Mouse (Mus musculus): ENCODE results near the gene Nlgn1. TPM values are rescaled to one million over a fixed set of nuclear protein-coding genes. Genes with fewer than 3 reads are reported as not detected.

The Nlgn1 gene
- total RNA-seq, 2 experiments from 2014 or later, result not detected

DNA sequence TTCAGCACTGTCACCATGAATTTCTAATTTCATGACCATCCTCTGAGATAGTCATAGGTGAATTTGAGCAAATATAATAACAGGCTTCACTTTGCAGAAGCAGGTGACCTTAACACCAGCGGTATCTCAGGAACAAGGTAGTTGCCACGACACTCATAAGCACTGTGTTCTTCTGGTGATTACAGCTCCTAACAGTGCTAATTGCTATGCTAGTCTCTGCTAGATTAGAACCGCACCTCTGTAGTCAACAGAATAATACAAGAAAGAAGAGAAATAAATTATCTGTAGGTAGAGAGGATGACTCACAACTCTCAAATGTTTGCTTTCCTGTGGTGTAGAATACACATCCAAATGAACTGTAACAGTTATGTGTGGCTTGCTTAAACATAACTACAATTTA, 129.6 kb downstream of the Nlgn1 start:
- ATAC-seq (replicated peaks; ENCODE audit: poor library complexity), result no peak

DNA sequence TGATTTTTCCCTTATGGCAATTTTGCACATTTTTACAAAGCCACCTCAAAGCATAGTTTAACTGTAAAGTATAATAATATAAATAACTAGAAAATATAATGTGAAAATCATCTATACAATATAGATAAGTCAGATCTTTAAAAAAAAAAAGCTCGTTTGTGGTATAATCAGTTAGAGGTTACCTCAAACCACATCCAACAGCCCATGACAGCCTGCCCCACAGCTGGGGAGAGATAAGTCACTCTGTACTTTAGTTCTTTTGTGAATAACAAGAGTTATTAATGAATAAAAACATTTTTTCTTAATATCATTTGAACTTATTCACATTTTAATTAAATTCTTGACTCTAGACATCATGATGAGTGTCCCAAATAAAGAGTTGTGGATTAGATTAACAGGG, 130.8 kb downstream of the Nlgn1 start:
- ATAC-seq (replicated peaks; ENCODE audit: poor library complexity), result no peak

DNA sequence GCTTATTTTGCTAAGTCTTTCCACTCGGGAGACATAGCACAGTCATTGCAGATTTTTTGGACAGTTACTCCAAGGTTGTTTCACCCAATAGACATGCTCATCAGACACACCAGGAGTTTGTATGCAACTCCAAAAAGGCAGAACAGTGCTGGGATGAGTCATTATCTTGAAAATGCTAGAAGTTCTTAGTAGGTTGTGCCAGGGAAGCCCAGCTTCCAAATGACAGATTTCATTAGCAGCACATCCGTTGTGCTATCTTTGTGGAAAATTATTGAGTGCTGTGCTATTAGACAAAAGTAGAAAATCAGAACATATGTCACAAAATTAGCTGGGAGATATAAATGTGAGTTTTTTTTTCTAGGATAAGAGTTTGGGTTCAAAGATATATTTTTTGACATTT, 137.3 kb downstream of the Nlgn1 start:
- no peak for ATAC-seq (replicated peaks; ENCODE audit: poor library complexity)

DNA sequence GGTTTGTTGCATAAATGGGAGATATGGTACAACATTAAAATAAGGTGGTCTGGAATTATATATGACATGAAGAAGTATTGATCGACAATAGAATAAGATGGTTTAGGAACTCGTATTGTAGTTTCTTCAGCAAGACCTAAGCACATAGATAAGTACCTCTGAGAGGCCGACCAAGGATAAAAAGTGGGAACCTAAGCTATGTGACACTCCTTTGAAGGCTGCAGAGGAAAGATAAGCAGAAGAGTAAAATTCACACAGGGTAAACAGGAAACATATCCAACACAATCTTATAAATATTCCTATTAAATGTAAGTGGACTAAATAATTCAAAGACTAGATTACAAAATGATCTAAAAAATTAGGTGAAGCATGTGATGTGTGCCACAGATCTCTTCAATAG, 151.2 kb downstream of the Nlgn1 start:
- ATAC-seq (replicated peaks; ENCODE audit: poor library complexity), result no peak

DNA sequence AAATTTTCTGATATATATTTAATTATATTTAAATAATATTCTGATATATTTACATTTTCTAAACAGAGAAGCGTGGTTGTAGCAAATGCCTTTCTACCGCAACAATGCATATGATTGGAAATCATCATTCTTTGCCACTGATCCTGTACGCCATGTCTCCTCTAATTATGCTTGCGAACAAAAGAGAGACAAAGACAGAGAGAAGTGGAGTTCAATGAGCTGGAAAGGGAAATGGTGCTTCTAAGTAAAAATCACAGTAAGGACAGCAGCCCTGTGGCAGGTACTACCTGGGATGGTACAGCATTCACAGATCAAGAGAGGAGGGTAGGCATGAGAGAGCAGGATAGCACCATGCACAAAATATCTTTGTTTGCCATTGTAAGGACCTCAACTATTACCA, 156.9 kb downstream of the Nlgn1 start:
- ATAC-seq (replicated peaks; ENCODE audit: poor library complexity), result no peak

DNA sequence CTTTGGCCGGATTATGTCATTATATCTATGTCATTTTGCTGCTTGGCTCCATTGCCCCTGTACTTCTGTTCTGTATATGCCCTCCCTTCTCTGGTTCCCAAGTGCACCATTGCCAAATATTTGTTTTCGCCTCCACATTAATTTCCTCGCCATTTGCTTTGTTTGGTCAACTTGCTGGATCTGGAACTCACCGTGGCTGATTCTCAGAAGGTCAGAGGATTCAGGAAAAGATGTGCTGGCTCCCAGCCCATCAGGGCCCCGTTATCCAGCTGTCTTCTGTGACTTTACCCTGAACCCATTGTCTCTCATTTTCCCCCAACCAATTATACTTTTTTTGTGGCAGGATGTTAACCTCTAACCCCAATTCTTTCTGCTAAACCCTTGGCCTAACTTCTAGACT, 158.0 kb downstream of the Nlgn1 start:
- no peak for ATAC-seq (replicated peaks; ENCODE audit: poor library complexity)

DNA sequence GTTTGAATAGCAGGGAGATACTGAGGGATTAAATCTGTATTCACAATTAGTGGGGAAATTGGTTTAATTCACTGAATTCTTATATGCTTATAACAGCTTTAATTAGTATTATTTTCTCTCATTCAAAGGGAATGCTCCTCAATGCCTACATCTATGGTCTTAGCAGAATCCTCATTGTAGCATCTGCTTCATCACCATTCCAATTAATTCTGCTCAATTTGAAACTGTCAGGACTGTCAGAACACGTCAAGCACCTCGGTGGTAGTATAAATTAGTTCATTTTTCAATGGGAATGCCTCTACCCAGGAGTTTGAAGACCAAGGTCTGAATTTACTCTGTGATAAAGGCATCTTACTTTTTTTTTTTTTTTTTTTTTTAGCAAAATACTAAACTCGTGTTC, 158.6 kb downstream of the Nlgn1 start:
- ATAC-seq (replicated peaks; ENCODE audit: poor library complexity), result no peak

DNA sequence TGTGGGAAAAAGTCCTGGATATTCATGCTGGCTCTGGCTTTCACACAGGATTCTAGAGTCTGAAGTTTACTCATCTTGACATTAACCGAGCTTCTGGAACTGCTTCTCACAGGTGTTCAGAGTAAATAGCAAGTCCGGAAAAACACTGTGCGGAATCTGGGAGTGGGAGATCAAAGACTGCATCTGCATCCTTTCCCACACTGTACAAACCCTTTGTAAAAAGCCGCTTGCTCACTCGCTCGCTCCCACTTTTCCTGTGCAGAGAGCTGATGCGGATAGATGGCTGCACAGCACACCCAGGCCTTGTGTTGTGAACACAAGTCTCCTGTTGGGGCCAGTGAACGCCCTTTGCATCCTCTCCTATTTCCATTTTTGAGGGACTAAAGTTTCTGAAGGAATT, 165.5 kb downstream of the Nlgn1 start:
- no peak for ATAC-seq (replicated peaks; ENCODE audit: poor library complexity)

DNA sequence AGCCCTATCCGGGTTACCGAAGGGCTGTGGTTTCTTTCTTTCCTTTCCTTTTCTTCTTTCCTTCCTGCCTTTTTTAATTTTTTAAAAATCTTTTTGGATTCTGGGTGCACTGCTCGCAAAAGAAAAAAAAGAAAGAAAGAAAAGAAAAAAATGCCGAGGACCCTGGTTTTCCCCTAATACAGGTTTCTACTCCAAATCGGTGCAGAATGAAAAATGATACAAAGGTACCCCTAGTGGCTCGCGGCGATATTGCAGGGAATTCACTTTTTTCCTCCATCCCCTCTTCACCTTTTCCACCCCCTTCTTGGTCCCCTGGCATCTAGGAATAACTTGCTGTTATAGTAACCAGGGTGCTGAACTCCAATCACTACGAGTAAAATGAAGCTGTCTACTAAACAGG, 178.5 kb downstream of the Nlgn1 start:
- ATAC-seq (replicated peaks; ENCODE audit: poor library complexity), result peak; percentile 69

DNA sequence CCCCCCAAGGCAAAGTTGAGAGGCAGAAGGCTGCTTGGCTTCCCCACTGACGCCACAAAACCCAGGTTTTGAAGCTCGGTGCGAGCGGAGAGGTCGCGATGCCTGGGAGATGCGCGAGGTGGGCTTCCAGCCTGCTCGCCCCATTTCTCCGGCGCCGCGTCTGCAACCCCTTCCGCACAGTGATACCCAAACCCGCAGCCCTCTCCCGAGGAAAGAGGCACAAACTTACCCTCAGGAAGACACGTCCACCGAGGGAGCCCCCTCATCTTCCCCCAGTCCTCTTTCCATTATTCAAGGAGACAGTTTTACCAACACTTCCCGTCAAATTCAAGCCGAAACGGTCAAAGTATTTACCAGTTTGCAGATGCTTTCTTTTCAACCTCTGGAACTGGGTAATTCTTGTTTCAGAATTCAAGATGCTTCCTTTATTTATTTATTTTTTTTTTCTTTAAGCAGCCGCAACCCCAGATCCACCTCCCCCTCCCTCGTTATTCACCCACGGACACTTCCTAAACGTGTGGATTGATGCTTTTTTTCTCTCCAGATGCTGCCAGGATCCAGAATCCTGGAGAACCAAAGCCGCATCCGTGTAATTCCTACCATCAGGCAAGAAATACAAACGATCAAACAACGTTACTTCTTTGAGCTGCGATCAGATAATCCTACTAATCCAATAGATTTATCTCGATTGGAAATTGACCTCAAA, 179.1 kb downstream of the Nlgn1 start:
- ATAC-seq (replicated peaks; ENCODE audit: poor library complexity), result no peak

DNA sequence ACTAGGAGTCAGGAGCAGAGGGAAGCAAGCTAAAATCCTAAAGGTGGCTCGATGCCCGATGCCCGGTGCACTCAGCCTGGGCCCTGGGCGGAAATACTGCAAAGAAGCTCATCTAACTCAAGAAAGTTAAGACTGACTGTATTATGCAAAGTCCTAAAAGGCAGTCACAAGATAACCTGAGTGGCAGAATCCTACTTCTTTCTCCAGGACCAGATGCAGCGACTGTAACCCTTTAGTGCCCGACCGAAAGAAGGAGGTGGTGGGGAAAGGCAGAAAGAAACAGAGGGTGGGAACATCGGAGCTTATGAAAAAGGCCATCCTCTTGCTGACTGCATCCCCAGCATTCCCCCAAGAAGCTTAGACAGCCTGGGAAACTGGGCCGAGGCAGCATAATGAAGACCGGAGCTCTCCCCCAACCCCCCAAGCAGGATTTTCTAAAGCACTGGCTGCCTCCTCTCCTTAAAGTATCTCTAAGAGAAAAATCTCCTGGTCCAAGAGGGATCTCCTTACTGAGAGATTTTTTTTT, 179.7 kb downstream of the Nlgn1 start:
- ATAC-seq (replicated peaks; ENCODE audit: poor library complexity), result no peak

DNA sequence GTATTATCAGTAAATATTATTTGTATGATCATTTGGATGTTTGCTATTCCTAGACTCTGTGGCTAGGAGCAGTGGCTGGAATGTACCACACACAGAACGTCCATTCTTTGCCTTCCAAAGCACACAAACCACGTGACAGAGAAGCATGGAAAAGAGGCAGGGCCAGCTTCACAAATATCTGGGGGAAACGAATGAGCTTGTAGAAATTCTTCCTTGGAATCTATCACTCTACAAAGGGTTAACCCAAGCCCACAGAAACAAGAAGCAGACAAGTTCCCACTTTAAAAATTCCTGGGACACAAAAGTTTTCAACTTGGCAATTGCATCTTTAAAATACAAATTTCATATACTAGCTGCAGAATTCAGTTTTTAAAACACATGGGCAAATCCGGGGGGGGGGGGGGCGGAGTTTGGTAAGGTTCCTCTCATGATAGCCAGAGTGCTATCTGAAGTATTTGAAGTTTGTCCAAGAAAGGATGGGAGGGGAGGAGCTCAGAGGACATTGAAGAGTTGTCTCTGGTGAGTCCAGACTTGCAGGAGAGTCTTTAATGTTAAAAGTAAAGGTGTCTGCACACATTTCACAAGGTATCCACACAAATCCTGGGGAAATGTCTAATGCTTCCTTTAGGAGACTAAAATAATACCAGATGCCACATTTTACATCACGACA, 180.8 kb downstream of the Nlgn1 start:
- no peak for ATAC-seq (replicated peaks; ENCODE audit: poor library complexity)

DNA sequence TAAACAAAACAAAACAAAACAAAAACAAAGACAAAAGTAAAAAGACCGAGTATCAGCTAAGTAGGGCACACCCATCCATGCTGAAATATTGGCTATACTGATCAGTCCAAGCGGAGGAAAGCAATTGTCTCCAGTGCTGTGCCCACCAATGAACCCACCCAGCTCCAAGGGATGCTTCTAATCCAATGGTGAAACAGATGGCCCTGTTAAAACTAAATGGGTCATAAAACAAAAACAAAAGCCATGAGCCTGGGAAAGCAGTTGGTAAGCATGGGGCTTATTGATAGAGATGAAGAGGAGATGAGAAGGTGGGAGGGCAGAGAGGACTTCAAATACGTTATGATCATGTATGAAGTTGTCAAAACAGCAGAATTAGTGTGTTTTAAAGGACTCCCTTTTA, 186.1 kb downstream of the Nlgn1 start:
- ATAC-seq (replicated peaks; ENCODE audit: poor library complexity), result no peak

DNA sequence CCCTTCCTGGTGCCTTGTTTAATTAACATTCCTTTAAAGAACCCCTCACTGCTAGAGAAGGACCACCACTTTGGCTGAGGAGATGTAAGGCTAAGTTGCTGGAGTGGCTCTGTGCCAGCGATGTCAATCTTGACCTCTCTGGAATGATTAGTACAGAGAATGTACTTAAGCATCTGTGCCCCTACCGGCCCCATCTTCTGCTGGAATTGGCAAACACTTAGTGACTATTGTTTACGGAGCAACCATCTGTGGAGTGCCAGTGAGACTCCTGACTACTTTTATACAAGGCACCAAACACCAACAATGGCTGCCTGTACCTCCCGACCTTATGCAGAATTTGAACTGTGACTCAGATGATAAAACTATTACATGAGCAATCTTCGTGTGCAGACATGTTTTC, 186.8 kb downstream of the Nlgn1 start:
- ATAC-seq (replicated peaks; ENCODE audit: poor library complexity), result no peak

DNA sequence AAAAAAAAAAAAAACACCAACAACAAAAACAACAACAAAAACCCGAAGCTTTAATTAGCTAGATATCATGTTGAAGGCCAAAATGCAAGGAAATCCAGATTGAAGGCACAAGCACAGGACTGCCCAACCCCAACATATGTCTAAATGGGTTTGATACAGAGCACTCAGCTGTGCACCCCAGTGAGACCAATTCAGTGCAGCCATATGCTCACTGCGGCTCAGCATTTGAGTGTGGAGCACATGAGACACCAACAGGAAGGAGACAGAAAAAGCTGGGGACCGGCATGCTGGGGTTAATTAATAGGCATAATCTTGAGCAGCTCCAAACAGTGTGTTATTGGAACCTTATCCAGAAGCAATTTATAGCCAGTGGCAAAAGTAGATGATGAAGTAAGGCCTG, 190.7 kb downstream of the Nlgn1 start:
- ATAC-seq (replicated peaks; ENCODE audit: poor library complexity), result no peak

DNA sequence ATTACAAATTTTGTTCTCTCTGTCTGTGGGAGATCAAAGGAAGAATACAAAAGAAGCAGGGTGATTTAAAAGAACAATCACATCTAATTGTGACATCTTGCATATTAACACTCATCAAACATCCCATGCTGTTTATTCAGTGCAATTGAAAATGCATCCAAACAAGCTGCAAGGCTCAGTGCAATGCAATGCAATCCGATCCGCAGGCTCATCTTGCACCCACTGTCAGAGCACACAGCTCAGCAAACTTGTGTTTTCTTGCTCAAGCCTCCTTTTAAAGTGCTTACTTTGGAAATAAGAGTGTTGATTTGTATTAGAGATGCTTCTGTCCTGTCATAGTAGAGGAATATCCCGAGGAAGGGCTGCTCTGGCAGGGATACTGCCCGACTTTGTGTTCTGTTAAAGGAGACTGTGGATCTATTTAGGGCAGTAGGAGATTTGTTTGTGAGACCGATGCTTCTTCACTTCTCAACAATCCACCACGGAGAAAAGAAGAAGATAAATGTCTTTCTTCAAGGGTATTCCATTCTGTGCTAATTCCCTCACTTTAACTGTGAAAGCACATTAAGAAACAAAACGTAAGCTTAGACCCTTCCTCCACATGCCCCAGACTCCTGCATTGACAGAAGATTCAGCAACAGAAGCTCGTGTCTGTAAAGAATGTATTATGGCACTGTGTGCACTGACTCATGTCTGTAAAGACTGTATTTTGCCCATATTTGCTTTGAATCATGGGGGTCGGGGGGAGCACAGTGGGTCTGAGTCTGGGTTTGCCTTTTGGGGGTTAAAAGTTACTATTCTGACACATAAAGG, 197.2 kb downstream of the Nlgn1 start:
- ATAC-seq (replicated peaks; ENCODE audit: poor library complexity), result no peak

DNA sequence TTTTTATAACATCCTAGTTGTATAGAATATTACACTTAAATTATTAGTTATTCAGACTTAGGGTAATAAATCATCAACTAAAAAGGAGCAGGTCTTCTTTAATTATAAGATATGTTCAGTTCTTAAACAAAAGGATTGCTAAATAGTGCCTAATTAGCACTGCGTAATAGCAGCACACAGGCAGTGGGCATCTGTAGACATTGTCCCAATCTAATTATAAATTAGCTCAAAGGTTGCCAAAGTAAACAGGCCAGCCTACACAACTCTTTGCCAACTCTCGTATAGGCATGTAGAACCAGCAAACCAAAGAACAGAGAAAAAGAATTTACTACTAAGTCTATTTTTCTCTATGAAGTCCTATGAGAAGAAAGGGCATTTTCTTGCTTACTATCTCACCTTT, 201.3 kb downstream of the Nlgn1 start:
- no peak for ATAC-seq (replicated peaks; ENCODE audit: poor library complexity)

DNA sequence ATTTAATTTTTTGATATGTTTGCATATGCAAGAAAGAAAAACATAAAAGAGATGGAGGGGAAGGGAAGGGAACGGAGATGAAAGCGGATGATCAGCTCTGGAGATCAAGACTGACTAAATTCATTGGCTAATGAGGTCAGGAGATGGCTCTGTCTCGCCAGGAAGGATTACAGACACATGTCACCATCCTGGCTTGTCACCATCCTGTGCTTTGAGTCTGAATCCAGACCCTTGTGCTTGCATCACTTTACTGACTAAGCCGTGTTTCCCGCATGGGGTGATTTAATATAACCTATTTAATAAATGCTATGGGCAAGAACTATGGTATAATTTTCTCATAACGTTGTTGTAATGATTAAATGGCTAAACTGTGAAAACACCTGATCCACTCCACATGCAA, 202.8 kb downstream of the Nlgn1 start:
- no peak for ATAC-seq (replicated peaks; ENCODE audit: poor library complexity)

DNA sequence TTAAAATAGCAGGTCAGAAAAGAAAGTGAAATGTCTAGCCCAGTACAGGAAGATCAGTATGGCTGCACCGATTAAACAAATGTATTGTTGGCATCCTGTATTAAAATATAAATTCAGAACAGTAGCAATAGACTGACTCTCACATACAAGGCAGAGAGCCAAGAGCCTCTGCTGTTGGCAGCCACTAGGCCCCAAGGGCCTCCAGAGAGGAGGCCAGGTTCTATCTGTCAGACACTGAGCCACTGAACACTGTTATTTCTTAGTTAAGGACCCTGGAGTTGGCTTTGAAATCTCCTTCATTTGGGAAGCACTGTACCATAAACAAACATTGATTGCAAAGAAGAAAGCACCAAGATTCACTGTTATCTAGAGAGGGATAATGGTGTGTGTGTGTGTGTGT, 215.2 kb downstream of the Nlgn1 start:
- ATAC-seq (replicated peaks; ENCODE audit: poor library complexity), result no peak

DNA sequence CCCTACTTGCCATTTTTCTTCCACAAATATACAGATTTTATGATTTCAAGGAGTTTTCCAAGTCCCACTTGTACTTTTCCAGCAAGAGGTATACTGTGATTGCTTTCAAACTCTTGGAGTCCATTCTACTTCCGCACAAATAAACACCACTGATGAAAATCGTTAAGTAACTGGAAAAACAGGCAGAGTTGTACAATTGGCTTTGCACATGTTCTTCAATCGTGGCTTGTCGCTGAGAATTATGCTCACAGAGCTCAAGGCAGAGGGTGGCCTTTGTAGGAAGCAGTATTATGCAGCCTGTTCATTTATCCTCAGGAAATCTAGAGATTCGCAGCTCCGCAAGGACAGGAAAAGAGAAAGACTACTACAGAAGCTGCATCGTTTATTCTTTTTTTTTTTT, 225.9 kb downstream of the Nlgn1 start:
- ATAC-seq (replicated peaks; ENCODE audit: poor library complexity), result no peak

DNA sequence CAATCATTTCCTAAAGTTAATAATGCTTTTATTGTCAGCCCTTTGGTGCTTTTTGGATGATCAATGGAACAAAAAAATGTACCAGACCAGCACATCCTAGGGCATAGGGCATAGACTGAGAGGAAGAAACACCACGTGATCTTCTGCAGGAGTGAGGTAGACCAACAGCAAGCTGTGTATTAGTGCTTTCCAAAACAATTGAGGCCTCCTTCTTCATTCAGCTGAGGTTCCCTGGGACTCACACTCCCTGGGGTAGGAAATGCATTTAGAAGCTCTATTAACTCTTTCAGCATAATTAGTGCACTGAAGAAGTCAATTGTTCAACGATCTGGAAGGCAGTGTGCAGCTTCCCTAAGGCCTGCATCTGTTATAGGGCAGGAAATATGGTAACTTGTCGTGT, 226.7 kb downstream of the Nlgn1 start:
- no peak for ATAC-seq (replicated peaks; ENCODE audit: poor library complexity)

DNA sequence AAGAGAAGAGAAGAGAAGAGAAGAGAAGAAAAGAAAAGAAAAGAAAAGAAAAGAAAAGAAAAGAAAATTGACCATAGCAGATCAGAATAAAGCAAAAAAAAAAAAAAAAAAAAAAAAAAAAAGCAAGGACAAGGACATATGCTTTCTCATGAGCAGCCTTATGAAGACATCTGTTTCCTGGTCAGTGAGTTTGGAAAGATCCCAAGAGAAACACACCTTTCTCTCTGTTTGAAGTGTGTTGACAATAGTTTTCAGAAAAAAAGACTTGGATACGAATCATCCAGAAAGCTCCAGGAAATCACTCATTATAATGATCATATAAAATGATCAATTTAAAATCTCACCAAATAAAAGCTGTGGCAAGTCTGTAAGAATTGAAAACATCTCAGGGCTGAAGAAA, 230.0 kb downstream of the Nlgn1 start:
- no peak for ATAC-seq (replicated peaks; ENCODE audit: poor library complexity)
